Mouse (Mus musculus) regulatory T cell (primary cell): ENCODE results near the gene Spata5.
"Not testable (repeated sequence)": the region's sequence is repeated elsewhere in the genome, so short reads cannot be mapped to it uniquely, and the experiment has no call there.

Experiments
- in situ Hi-C: fragments of 300-600 bp; cut with MboI, MseI; formaldehyde crosslinking; loops from one replicate; pipeline ENCODE4 v1.15.1; 2025; ENCODE audit warnings: high pct_unique_total_duplicates

Spata5 gene

GRCm38 (mm10) chr3:37510055-37511032 lies 90.6 kb downstream of the Spata5 start:
- in situ Hi-C loops = no loop called here

- in situ Hi-C loops = loop anchor here (5.0 kb wide), 2 partner anchors 48 to 442 kb away; no protein-coding TSS in a partner anchor
These were observed 95.8 kb downstream of the Spata5 start for GRCm38 (mm10) chr3:37515485-37515884.

DNA sequence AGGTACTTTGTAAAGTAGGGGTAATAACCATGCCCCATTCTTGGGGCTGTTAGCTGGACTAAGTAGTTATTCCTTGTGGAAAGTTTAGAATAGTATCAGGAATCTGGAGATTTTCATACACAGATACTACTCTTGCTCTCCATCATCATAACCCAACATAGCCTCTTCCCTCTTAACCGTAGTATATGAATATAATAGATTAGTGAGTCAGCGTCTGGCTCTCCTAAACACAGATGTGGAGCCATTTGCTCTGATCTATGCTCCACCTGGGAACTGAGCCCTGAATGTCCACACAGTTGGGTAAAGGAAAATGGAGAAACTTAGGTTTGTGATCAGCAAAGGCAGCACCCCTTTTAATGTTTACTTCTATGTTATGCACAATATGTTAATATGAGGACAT lies 96.7 kb downstream of the Spata5 start:
- in situ Hi-C loops = loop anchor here (5.0 kb wide), 2 partner anchors 49 to 441 kb away; no protein-coding TSS in a partner anchor

GRCm38 (mm10) chr3:37518611-37519010 lies 98.9 kb downstream of the Spata5 start:
- in situ Hi-C loops = loop anchor here (5.0 kb wide), 2 partner anchors 51 to 439 kb away; no protein-coding TSS in a partner anchor

GRCm38 (mm10) chr3:37520334-37521023 lies 100.8 kb downstream of the Spata5 start:
- in situ Hi-C loops = no loop called here

GRCm38 (mm10) chr3:37532079-37532478 lies 112.4 kb downstream of the Spata5 start:
- in situ Hi-C loops = no loop called here

DNA sequence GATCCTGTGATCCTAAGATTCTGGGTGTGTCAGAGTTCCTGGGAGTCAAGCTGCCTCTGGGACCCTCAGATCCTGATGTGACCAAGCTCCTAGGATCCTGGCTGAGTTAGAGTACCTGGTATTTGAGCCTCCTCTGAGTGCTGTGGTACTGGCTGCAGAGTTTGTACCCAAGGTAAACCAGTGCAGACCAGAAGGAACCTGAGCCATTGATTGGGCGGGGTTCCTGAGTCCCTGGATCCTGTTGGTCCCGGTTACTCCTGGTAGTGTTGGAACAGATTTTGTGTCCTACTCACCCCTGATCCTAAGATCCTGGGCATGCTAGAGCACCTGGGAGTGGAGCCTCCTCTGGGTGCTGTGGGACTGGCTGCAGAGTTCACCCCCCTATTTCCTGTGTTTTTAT lies 121.0 kb downstream of the Spata5 start:
- in situ Hi-C loops = not testable (repeated sequence)

DNA sequence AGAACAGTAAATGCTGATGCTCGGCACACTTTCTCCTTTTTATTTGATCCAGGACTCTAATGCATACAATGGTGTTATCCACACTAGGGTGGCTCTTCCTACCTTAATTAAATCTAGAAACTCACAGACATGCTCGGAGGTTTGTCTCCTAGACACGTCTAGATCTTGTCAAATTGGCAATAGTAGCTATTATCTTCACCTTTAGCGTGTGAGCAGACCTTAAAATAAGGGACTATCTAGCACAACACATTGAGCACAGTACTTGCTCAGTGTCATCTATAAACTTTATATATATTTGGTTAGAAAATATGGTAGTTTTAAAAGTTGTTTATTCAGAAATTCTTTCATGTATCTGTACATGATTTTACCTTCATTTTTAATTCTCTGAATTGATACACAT lies 126.7 kb downstream of the Spata5 start:
- in situ Hi-C loops = no loop called here

DNA sequence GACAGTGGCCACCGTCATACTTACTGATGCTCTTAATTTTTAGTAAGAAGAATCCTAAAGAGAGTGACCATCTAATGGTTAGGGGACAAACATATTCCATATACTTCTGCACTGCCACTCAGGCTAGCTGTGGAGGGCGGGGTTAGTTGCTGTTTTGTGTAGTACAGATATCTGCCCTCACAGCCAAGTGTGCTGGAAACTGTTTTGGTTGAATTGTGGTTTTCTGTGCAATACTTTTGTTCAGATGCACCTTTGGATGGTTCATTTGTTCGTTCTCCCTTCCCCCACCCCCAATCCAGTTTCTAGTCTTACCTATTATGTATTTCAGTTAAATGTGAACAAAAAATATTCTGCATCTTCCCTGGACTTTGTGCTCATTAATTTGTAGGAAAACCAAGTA lies 130.5 kb downstream of the Spata5 start:
- in situ Hi-C loops = no loop called here

DNA sequence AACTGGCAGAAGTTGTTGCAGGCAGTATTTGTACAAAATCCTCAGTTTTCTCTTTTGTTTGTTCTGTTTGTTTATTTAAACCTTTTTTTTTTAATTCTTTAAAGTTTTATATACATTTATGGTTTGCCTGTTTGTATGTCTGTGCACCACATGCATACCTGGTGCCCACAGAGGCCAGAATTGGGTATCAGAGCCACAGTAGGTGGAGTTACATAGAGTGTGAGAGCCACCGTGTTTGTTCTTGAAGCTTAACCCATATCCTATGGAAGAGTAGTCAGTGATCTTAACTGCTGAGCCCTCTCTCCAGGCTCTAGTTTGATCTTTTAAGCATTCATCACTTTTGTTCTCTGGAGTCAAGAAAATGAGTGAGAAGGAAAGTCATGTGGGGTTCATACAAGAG lies 130.9 kb downstream of the Spata5 start:
- in situ Hi-C loops = no loop called here

GRCm38 (mm10) chr3:37551486-37551885 lies 131.8 kb downstream of the Spata5 start:
- in situ Hi-C loops = no loop called here

DNA sequence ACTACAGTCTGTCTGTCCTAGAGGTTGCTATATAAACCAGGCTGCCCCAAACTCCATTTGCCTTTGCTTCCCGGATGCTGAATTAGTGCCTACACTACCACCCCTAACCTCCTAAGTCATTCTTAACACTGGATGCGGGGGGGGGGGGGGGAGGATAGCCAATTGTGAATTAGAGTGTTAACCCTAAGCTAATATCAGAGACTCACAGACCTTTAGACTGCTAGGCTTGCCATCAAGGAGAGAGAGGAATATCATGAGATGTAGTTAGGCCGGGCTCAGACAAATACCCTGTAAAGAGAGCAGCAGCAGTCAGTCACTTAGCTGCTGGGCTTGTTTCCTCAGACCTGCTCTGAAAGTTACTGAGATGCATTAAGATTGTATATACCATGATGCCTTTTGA lies 132.5 kb downstream of the Spata5 start:
- in situ Hi-C loops = no loop called here

DNA sequence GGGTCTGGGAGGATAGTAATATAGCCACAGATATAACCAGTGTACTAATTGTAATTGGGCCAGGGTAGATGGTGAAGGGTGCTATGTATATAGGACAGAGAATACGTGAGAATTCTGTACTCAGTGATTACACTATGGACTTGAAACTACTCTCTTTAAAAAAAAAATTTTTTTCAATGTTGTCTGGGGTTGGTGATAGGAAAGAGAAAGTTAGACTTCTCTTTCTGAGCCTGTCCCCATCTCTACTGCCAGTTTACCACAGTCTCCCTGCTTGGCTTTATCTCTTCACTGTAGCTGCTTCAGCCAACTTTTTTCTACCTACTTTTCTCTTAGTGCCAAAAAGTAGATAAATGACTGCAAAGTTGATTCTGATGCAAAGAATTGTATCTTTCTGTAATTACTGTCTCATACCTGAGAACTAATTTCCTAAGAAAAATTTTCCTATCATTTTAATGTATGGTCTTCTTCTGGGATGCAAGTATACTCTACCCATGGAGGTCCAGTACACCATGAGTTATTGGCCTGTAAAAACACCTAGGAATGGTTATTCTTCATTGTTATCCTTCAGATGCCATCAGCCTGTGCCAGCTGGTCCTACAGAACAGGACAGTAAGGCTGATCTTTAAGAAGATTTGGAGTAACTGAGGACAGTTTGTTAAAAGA lies 133.8 kb downstream of the Spata5 start:
- in situ Hi-C loops = no loop called here

DNA sequence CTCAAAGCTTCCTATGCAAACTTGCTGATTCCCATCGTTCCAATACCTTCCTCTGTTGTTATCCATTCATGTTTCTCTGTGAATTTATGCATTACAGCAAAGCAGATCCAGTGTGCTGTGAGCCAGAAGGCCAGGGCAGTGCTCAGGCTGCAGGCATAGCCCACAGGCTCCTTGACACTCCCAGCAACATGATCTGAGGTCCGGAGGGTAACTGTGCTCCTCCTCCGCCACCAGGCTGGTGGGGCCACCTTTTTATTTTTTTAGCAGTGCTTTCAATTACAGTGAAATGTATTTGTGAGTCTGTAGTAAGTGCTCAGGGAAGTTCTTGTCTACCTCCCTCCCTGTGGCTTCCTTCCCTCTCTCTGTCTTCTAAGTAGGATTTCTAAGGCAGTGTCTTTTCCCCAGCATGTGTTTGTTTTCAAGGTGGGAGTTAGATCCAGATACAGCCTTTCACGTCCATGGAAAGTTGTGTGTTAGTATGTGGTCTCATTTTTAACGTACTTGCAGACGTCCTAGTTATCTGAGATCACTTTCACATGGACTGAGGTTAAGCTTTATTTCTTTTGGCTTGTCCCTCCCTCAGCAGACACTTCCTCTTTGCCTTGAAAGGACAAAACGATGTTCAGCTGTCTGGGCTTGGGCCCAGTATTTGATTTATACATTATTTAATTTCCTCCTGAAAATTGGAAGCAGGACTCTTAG lies 136.9 kb downstream of the Spata5 start:
- in situ Hi-C loops = no loop called here

GRCm38 (mm10) chr3:37557741-37558479 lies 138.2 kb downstream of the Spata5 start:
- in situ Hi-C loops = no loop called here

DNA sequence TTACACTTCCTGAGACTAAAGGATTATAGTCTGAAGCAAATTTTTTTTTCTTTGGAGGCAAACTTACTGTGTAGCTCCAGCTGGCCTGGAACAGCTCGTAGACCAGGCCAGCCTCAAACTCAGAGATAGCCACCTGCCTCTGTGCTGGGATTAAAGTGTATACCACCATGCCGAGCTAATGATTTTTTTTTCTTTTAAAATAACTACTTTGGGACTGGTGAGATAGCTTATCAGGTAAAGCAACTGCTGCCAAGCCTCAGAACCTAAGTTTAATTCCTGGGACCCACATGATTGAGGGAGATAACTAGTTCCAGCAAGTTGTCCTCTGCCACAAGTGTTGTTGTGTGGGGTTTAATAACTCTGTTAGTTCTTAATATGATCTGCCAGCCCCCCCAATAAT lies 139.6 kb downstream of the Spata5 start:
- in situ Hi-C loops = no loop called here

- in situ Hi-C loops = no loop called here
These were observed 141.8 kb downstream of the Spata5 start for GRCm38 (mm10) chr3:37561466-37561865.

- in situ Hi-C loops = no loop called here
These were observed 146.4 kb downstream of the Spata5 start for GRCm38 (mm10) chr3:37566097-37566496.

- in situ Hi-C loops = no loop called here
These were observed 147.8 kb downstream of the Spata5 start for GRCm38 (mm10) chr3:37567505-37567904.

GRCm38 (mm10) chr3:37568780-37569179 lies 149.1 kb downstream of the Spata5 start:
- in situ Hi-C loops = no loop called here
